Mouse (Mus musculus): ENCODE measurements around the gene Lhx4.

Gene Lhx4

GRCm38 (mm10) chr1:155751484-155752255 lies at the start of gene Lhx4:
Gene Lhx4 (minus strand): TSS chr1:155751684.
- DNase-seq (ENCODE audit: low spot score) = no peak

GRCm38 (mm10) chr1:155798000-155798399 lies 46.5 kb upstream of the Lhx4 start:
- no peak for DNase-seq (ENCODE audit: low spot score)

GRCm38 (mm10) chr1:155797425-155797824 lies 45.9 kb upstream of the Lhx4 start:
- peak; percentile 69 for DNase-seq (ENCODE audit: low spot score)

GRCm38 (mm10) chr1:155796757-155797405 lies 45.4 kb upstream of the Lhx4 start:
- DNase-seq (ENCODE audit: low spot score) = no peak

- peak; percentile 98 for DNase-seq (ENCODE audit: low spot score)
Measured at GRCm38 (mm10) chr1:155795791-155796233, 44.3 kb upstream of the Lhx4 start.

- no peak for DNase-seq (ENCODE audit: low spot score)
Measured at GRCm38 (mm10) chr1:155794855-155795254, 43.4 kb upstream of the Lhx4 start.

GRCm38 (mm10) chr1:155791919-155792318 lies 40.4 kb upstream of the Lhx4 start:
- no peak for DNase-seq (ENCODE audit: low spot score)

- DNase-seq (ENCODE audit: low spot score) = no peak
Measured at GRCm38 (mm10) chr1:155790111-155790974, 38.9 kb upstream of the Lhx4 start.

GRCm38 (mm10) chr1:155785886-155786285 lies 34.4 kb upstream of the Lhx4 start:
- peak; percentile 45 for DNase-seq (ENCODE audit: low spot score)

GRCm38 (mm10) chr1:155784343-155785205 lies 33.1 kb upstream of the Lhx4 start:
- peak; percentile 64 for DNase-seq (ENCODE audit: low spot score)

GRCm38 (mm10) chr1:155782382-155782781 lies 30.9 kb upstream of the Lhx4 start:
- DNase-seq (ENCODE audit: low spot score) = no peak

- DNase-seq (ENCODE audit: low spot score) = no peak
Measured at GRCm38 (mm10) chr1:155777641-155778625, 26.4 kb upstream of the Lhx4 start.

GRCm38 (mm10) chr1:155759167-155759566 lies 7.7 kb upstream of the Lhx4 start:
- no peak for DNase-seq (ENCODE audit: low spot score)

GRCm38 (mm10) chr1:155758711-155759110 lies 7.2 kb upstream of the Lhx4 start:
- DNase-seq (ENCODE audit: low spot score) = no peak

GRCm38 (mm10) chr1:155757621-155758020 lies 6.1 kb upstream of the Lhx4 start:
- peak; percentile 35 for DNase-seq (ENCODE audit: low spot score)

- no peak for DNase-seq (ENCODE audit: low spot score)
Measured at GRCm38 (mm10) chr1:155753411-155753810, 1.9 kb upstream of the Lhx4 start.

- no peak for DNase-seq (ENCODE audit: low spot score)
Measured at GRCm38 (mm10) chr1:155750517-155751178, 836 bp downstream of the Lhx4 start.

- DNase-seq (ENCODE audit: low spot score) = no peak
Measured at GRCm38 (mm10) chr1:155747911-155748310, 3.6 kb downstream of the Lhx4 start.

GRCm38 (mm10) chr1:155747011-155747410 lies 4.5 kb downstream of the Lhx4 start:
- DNase-seq (ENCODE audit: low spot score) = no peak

All from adipocyte (in vitro differentiated cells).